Mouse (Mus musculus): ENCODE results near the gene A430005L14Rik.

GRCm38 (mm10) chr4:154010907-154011645, 54.0 kb downstream of the A430005L14Rik start:
- no peak for TF ChIP-seq CTCF (IDR thresholded peaks at IDR 0.05; ENCODE audit: low read depth, low read length)
- TF ChIP-seq POLR2A (IDR thresholded peaks at IDR 0.05; ENCODE audit: insufficient read depth, low read length): no peak
- TF ChIP-seq EP300 (IDR thresholded peaks at IDR 0.05; ENCODE audit: insufficient read depth, low read depth, low read length): no peak

All from ES-Bruce4 (cell line).